Mouse (Mus musculus) mature B cell (primary cell): Measurements from ENCODE around the gene Zfp553.

Experiments
- in situ Hi-C: fragments of 300-500 bp; cut with MboI; formaldehyde crosslinking; loops from 2 replicates; pipeline ENCODE4 v1.14.3; 2019

Gene Zfp553

GRCm38 (mm10) chr7:127272566-127272965, 39.7 kb downstream of the Zfp553 start:
- in situ Hi-C loops: no loop called here

GRCm38 (mm10) chr7:127273118-127273923, 40.5 kb downstream of the Zfp553 start:
- in situ Hi-C loops: no loop called here

GRCm38 (mm10) chr7:127273925-127274789, 41.3 kb downstream of the Zfp553 start, which contains the start of gene Sephs2:
Gene Sephs2, minus strand, starts transcription at chr7:127274055.
- in situ Hi-C loops: no loop called here

- in situ Hi-C loops: no loop called here
Observed at GRCm38 (mm10) chr7:127276519-127276961, 43.7 kb downstream of the Zfp553 start.

- in situ Hi-C loops: no loop called here
Observed at GRCm38 (mm10) chr7:127278311-127278710, 45.5 kb downstream of the Zfp553 start.

GRCm38 (mm10) chr7:127280092-127280491, 47.2 kb downstream of the Zfp553 start:
- in situ Hi-C loops: no loop called here

- in situ Hi-C loops: no loop called here
Observed at GRCm38 (mm10) chr7:127281114-127281513, 48.3 kb downstream of the Zfp553 start.

GRCm38 (mm10) chr7:127282190-127282589, 49.3 kb downstream of the Zfp553 start:
- in situ Hi-C loops: no loop called here

- in situ Hi-C loops: no loop called here
Observed at GRCm38 (mm10) chr7:127285154-127285553, 52.3 kb downstream of the Zfp553 start.
